Mouse (Mus musculus) liver, embryonic 13.5 days (tissue): ENCODE measurements around the gene Gprc5a. TPM values are rescaled to one million over a fixed set of nuclear protein-coding genes. Genes with fewer than 3 reads are reported as not detected.

ENCODE experiments used
- ATAC-seq: fragments of 200-750 bp; cut with Nextera tagmentation; 2 replicates; pipeline ENCODE4 v1.8.0; 2017; ENCODE audit warnings: low read depth, mild to moderate bottlenecking, moderate number of reproducible peaks, moderate library complexity
- DNase-seq: peaks from one replicate; pipeline ENCODE4 v3.0.0; 2022
- H3K27ac ChIP-seq: fragments of 300-500 bp; sonication (generic); 2 replicates; pipeline ENCODE4 v1.5.1; 2015; ENCODE audit warnings: moderate library complexity, mild to moderate bottlenecking, inconsistent platforms
- H3K27me3 ChIP-seq: fragments of 300-500 bp; sonication (generic); 2 replicates; pipeline ENCODE4 v1.6.1; 2015; ENCODE audit warnings: mild to moderate bottlenecking, inconsistent platforms
- H3K36me3 ChIP-seq: fragments of 300-500 bp; sonication (generic); 2 replicates; pipeline ENCODE4 v1.6.1; 2015; ENCODE audit warnings: mild to moderate bottlenecking, inconsistent platforms
- H3K4me1 ChIP-seq: fragments of 300-500 bp; sonication (generic); replicated peaks from 2 replicates; pipeline ENCODE4 v1.6.1; 2015; ENCODE audit warnings: inconsistent platforms
- H3K4me2 ChIP-seq: fragments of 300-500 bp; sonication (generic); 2 replicates; pipeline ENCODE4 v1.6.1; 2015; ENCODE audit warnings: inconsistent platforms, mild to moderate bottlenecking, moderate library complexity
- H3K4me3 ChIP-seq: fragments of 300-500 bp; sonication (generic); replicated peaks from 2 replicates; pipeline ENCODE4 v1.5.1; 2015; ENCODE audit warnings: mild to moderate bottlenecking, inconsistent platforms
- H3K9ac ChIP-seq: fragments of 300-500 bp; sonication (generic); 2 replicates; pipeline ENCODE4 v1.6.1; 2015; ENCODE audit warnings: mild to moderate bottlenecking, inconsistent platforms
- H3K9me3 ChIP-seq: fragments of 300-500 bp; sonication (generic); replicated peaks from 2 replicates; pipeline ENCODE4 v1.6.1; 2016; ENCODE audit warnings: inconsistent platforms
- WGBS: fragments of 180-500 bp; shearing (Covaris S2); methylation state at CpG from one replicate; pipeline ENCODE4 v1.1.7; 2015; ENCODE audit not compliant: insufficient replicate concordance; 5-methylcytosine and 5-hydroxymethylcytosine counted together
- polyA plus RNA-seq: library from polyadenylated mRNA; unstranded; fragments of >200 nt; fragmentation: Nextera tagmentation; extraction: Ambion mirVana; gene quantifications from 2 replicates; pipeline ENCODE4 v1.2.1, GENCODE M21; 2015

Gene Gprc5a
- polyA plus RNA-seq, 1 experiment from 2014 or later = 0.35 TPM

DNA sequence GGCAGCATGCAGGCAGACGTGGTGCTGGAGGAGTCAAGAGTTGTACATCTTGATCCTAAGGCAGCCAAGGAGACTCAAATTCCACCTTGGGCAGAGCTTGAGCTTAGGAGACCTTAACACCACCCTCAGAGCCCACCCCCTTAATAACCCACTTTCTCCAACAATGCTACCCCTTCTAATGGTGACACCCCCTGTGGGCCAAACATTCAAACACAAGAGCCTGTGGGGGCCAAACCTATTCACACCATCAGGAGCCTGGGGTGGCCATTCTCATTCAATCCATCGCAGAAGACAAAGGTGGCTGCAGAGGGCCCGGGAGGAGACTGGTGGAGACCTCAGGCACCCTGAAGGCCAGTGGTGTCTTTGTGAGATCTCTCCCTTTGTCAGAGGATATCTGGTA is 23.5 kb upstream of the Gprc5a start:
- H3K9me3 ChIP-seq = no peaks in the 10 kb centered on the region
- DNase-seq = no peak

DNA sequence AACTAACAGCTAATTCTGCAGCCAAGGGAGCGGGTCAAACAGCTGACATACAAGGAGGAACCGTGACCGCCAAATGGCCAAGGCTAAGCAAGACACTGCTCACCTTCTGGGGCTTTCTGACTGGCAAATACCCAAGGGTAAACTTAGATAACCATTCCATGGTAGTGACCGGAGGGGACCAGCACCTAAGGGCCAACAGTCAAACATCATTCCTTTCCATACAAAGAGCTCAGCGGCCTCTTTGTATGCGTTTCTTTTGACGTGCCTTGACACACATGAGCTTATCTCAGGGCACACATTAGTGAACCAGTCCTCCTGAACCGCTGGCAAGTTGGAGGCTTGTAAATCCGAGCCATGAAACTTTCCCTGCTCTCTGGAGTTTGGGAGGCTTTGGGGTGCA is 18.2 kb upstream of the Gprc5a start:
- Histone ChIP-seq H3K9ac (no peak overlapping the region), H3K4me3 (no peak overlapping the region), H3K36me3 (no peaks in the 10 kb centered on the region), H3K27ac (no peak overlapping the region), H3K27me3 (0 out of 2 replicates have a peak, but pooled peaks cover 2% of the 10 kb centered on the region), H3K9me3 (no peaks in the 10 kb centered on the region), H3K4me1 (no peaks in the 10 kb centered on the region), H3K4me2 (no peak overlapping the region)
- no peak for ATAC-seq
- DNase-seq = no peak
- 38% methylated on average over 9 of the region's 9 CpGs for WGBS

More for the DNA sequence above, 23.5 kb upstream of the Gprc5a start:
- Histone ChIP-seq H3K4me3 (no peak overlapping the region), H3K36me3 (no peaks in the 10 kb centered on the region), H3K9ac (no peak overlapping the region), H3K4me2 (no peak overlapping the region), H3K27me3 (peaks cover 41% of the 10 kb centered on the region), H3K4me1 (peaks cover 6% of the 10 kb centered on the region; the same call in 1 of the 2 replicates), H3K27ac (no peak overlapping the region)
- ATAC-seq = no peak
- 75% methylated on average over 3 of the region's 3 CpGs for WGBS

DNA sequence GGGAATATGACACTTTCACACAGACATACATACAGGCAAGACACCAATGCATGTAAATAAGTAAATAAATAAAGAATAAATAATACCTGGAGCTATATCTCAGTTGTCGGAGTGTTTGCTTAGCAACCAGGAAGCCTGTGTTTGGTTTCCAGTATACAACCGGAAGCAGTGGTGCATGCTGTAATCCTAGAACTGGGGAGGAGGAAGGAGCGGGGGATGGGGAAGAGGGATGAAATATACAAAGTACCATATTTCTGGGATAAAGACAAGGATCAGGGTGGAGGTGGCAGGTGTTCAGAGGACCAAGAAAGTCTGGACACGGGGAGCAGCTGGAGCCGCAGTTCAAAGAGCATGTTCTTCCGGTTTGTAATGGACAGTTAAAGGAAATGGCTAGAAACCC is 16.9 kb upstream of the Gprc5a start:
- H3K4me3 ChIP-seq = no peak overlapping the region
- WGBS = 69% methylated on average over 6 of the region's 6 CpGs
- 0 out of 2 replicates have a peak, but pooled peaks cover under 1% of the 10 kb centered on the region for H3K4me1 ChIP-seq
- no peak overlapping the region for H3K9ac ChIP-seq
- ATAC-seq = no peak
- H3K27me3 ChIP-seq = no peaks in the 10 kb centered on the region
- no peaks in the 10 kb centered on the region for H3K36me3 ChIP-seq
- no peak overlapping the region for H3K27ac ChIP-seq
- H3K4me2 ChIP-seq = no peak overlapping the region
- H3K9me3 ChIP-seq = no peaks in the 10 kb centered on the region
- DNase-seq = no peak

DNA sequence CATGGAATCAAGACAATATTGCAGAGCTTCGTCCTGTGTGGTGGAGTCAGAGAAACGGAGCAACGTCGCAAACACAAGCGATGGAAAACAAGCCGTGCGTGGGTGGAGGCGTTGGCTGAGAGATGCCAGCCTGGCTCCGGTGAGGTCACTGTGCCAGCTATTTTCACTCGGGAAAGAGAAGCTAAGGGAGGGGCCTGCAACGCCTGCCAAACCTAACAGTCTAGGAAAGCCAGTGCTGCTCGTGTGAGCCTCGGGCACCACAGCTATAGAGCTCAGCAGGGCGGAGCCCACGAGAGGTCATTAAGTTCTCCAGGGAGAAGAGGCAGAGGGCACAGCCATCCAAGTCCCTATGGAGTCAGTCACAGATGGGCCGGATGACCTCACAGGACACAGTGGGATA is 16.5 kb upstream of the Gprc5a start:
- Histone ChIP-seq H3K27me3 (no peaks in the 10 kb centered on the region), H3K4me1 (0 out of 2 replicates have a peak, but pooled peaks cover 4% of the 10 kb centered on the region), H3K36me3 (no peaks in the 10 kb centered on the region), H3K4me3 (no peak overlapping the region), H3K9me3 (no peaks in the 10 kb centered on the region), H3K4me2 (no peak overlapping the region), H3K27ac (no peak overlapping the region), H3K9ac (no peak overlapping the region)
- DNase-seq (no peak), ATAC-seq (no peak)
- 74% methylated on average over 16 of the region's 16 CpGs for WGBS

DNA sequence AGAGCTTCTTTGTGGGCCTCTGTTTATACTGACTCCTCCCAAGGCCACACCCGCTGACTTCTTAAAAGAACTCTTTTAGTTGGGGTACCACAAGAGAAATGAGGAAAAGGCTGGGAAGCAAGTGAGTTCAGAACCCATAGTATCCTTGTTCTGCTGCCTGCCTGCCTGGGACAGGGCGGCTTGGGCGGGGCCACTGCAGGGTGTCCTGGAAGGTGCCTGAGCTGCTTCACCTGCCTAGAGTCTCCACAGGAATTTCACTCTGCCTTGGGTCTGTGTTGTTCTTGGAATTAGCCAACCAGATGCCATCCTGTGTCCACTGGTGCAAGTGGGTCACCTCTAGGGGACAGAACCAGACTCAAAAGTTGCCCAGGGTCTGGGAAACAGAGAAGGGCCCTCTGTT is 11.7 kb upstream of the Gprc5a start:
- H3K9me3 ChIP-seq = no peaks in the 10 kb centered on the region
- no peaks in the 10 kb centered on the region for H3K27me3 ChIP-seq
- no peak overlapping the region for H3K4me3 ChIP-seq
- no peaks in the 10 kb centered on the region for H3K36me3 ChIP-seq
- DNase-seq = no peak
- WGBS = 67% methylated on average over 3 of the region's 3 CpGs
- no peak for ATAC-seq
- H3K4me2 ChIP-seq = no peak overlapping the region
- H3K27ac ChIP-seq = no peak overlapping the region
- H3K4me1 ChIP-seq = 0 out of 2 replicates have a peak, but pooled peaks cover 4% of the 10 kb centered on the region
- no peak overlapping the region for H3K9ac ChIP-seq

DNA sequence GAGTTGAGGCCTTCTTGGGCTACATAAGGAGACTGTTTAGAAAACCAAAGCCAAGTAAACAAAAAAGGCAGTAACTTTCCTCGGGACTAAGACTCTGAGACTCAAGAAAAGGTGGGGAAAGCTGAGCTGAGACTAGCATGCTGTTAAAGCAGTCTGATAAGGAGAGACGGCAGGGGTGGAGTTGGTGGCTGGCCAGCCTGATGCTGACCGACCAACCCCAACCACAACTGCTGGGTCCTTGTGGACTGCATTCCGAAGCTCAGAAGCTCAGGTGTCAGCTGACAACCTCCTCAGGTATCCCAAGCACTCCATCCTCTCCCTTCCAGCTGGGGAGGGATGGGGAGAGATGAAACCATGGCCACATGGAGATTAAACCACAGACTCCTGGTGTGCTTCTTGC is 9.6 kb upstream of the Gprc5a start:
- Histone ChIP-seq H3K9ac (no peak overlapping the region), H3K4me2 (no peak overlapping the region), H3K27ac (no peak overlapping the region), H3K36me3 (no peaks in the 10 kb centered on the region), H3K4me1 (0 out of 2 replicates have a peak, but pooled peaks cover 4% of the 10 kb centered on the region), H3K4me3 (no peak overlapping the region), H3K27me3 (no peaks in the 10 kb centered on the region), H3K9me3 (no peaks in the 10 kb centered on the region)
- WGBS = 28% methylated on average over 4 of the region's 4 CpGs
- no peak for DNase-seq
- no peak for ATAC-seq

DNA sequence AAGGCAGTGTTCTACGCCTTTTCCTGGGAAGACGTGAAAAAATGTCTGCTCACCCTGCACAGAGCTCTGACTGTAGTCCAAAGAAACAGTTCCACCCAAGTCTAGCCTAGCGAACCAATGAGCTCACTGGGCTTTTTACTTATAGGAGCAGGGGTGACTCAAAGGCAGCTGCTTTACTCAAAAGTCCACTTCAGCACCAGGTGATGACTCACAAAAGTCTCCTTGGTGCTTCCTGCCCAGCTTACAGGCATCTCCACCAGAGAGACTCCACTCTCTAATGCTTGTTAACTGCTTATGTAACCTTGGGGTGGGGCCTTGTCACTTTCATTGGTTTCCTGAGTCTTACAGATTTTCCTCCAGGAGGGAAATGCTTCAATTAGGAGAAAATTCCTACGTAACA is 4.7 kb upstream of the Gprc5a start:
- H3K9ac ChIP-seq = no peak overlapping the region
- no peak overlapping the region for H3K4me2 ChIP-seq
- no peak for DNase-seq
- H3K4me1 ChIP-seq = peaks cover 13% of the 10 kb centered on the region
- H3K27me3 ChIP-seq = peaks cover 3% of the 10 kb centered on the region; the same call in 1 of the 2 replicates
- no peak overlapping the region for H3K27ac ChIP-seq
- H3K4me3 ChIP-seq = no peak overlapping the region
- ATAC-seq = no peak
- 80% methylated on average over 4 of the region's 4 CpGs for WGBS
- H3K36me3 ChIP-seq = no peaks in the 10 kb centered on the region
- no peaks in the 10 kb centered on the region for H3K9me3 ChIP-seq

DNA sequence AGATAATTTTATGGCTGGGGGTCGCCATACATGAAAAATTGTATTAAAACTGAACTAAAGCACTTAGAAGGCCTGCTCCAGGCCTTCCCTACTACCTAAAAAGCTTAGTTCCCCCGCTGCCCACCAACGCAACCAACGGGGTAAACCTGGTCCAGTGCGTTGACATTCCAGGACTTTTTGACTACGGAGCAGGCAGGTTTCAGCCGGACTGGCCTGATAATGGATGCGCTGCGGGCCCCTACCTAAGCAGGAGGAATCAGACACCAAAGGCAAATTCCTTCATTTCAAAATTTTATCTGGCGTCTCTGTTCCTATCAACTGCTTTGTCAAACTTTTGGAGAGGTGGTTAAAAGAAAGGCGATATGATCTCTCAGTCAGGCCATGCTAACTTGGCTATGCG is 830 bp upstream of the Gprc5a start:
- ATAC-seq = no peak
- Histone ChIP-seq H3K9me3 (no peaks in the 10 kb centered on the region), H3K4me3 (no peak overlapping the region), H3K27ac (no peak overlapping the region), H3K36me3 (no peaks in the 10 kb centered on the region), H3K27me3 (peaks cover 21% of the 10 kb centered on the region), H3K4me1 (peaks cover 17% of the 10 kb centered on the region), H3K4me2 (peak overlapping the region; percentile 81), H3K9ac (peak overlapping the region; percentile 66; the same call in 1 of the 2 replicates)
- DNase-seq = no peak
- WGBS = 69% methylated on average over 12 of the region's 12 CpGs

DNA sequence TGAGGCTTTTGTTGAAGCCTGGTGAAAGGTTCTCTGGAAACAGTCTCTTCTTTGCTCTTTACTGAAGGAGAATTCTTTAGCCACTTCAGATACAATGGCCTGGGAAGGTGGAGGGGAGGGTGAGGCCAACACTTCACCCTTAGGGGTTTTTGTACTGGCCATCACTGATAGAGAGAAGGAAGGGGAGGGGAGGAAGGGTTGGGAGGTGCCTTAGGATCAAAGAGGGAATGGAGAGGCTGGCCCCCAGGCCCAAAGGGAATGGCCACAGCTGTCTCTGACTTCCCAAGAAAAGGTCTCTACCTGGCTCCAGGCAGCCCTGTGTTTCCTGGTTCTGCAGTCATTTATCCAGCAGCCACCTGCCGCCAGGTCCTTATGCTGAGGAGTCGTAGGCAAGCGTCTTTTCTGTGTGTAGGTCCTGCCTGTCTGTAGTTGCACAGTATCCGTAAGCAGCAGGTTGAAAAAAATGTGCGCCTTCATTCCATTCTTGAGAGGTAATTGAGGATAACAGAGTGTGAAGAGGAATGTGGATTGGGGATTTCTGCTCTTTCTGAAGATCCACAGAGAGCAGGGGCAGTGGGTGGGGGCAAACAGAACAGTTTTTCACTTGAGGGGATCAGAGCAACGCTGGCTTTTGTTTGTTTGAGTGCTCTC is 1.5 kb downstream of the Gprc5a start:
- Histone ChIP-seq H3K36me3 (no peaks in the 10 kb centered on the region), H3K4me2 (no peak overlapping the region), H3K27ac (no peak overlapping the region), H3K9me3 (no peaks in the 10 kb centered on the region), H3K4me3 (no peak overlapping the region), H3K9ac (no peak overlapping the region), H3K4me1 (peaks cover 17% of the 10 kb centered on the region), H3K27me3 (peaks cover 23% of the 10 kb centered on the region)
- no peak for ATAC-seq
- no peak for DNase-seq
- 62% methylated on average over 6 of the region's 6 CpGs for WGBS

DNA sequence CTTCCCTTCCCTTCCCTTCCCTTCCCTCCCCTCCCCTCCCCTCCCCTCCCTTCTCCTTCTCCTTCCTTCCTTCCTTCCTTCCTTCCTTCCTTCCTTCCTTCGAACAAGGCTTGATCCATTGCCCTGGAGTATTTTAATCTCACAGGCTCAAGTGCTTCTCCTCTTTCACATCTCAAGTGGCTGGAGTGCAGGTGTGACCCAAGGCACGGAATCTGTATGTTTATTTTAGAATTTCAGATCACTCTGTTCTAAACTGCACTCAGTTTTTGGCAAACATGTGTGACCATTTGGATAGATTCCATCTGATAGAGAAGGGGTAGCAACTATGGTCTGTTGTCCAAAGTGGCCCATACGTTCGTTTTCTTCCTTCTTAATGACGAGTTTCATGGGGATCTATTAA is 2.8 kb downstream of the Gprc5a start:
- no peak overlapping the region for H3K9ac ChIP-seq
- H3K27me3 ChIP-seq = peaks cover 23% of the 10 kb centered on the region
- ATAC-seq = no peak
- 52% methylated on average over 5 of the region's 5 CpGs for WGBS
- no peak overlapping the region for H3K4me3 ChIP-seq
- no peak overlapping the region for H3K4me2 ChIP-seq
- no peaks in the 10 kb centered on the region for H3K36me3 ChIP-seq
- DNase-seq = no peak
- no peaks in the 10 kb centered on the region for H3K9me3 ChIP-seq
- no peak overlapping the region for H3K27ac ChIP-seq
- H3K4me1 ChIP-seq = peaks cover 17% of the 10 kb centered on the region

DNA sequence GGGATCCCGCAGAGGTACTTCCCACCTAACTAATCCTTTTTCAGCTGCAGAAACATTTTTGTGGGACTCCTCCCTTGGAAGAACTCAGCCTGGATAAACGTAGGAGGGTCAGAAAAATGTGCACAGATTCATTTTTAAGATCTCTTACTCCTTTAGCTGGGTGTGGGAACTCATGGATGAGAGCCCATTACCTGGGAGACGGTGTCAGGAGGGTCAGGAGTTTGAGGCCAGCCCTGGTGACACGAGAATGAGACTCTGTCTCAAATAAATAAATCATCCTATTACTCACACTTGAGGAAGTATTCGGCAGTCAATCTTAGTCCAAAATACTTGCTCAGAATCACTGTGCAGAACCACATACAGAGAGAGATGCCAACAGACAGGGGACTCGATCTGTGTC is 4.4 kb downstream of the Gprc5a start:
- ATAC-seq (no peak), DNase-seq (no peak)
- peaks cover 20% of the 10 kb centered on the region for H3K27me3 ChIP-seq
- H3K4me1 ChIP-seq = peaks cover 13% of the 10 kb centered on the region
- H3K4me2 ChIP-seq = no peak overlapping the region
- H3K36me3 ChIP-seq = no peaks in the 10 kb centered on the region
- H3K4me3 ChIP-seq = no peak overlapping the region
- H3K9me3 ChIP-seq = no peaks in the 10 kb centered on the region
- H3K27ac ChIP-seq = no peak overlapping the region
- 46% methylated on average over 6 of the region's 6 CpGs for WGBS
- no peak overlapping the region for H3K9ac ChIP-seq

DNA sequence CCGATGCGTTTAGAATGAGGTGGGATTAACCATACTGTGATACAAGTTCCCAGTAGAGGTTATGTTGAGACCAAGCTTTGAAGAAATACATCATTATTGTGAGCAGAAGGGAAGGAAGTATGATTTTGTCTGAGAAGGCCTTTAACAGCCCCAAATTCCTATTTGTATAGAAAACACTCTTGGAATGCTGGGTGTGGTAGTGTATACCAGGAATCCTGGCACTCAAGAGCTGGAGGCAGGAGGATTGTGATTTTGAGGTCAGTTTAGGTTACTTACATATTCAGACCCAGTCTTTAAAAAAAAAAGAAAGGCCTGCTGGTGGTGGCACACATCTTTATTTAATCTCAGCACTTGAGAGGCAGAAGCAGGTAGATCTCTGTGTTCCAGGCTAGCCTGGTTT is 4.9 kb downstream of the Gprc5a start:
- no peak for ATAC-seq
- no peak for DNase-seq
- whole genome bisulfite sequencing = 74% methylated on average over 2 of the region's 2 CpGs

More for the DNA sequence above, 4.9 kb downstream of the Gprc5a start:
- H3K27ac ChIP-seq = no peak overlapping the region
- no peaks in the 10 kb centered on the region for H3K9me3 ChIP-seq
- H3K4me3 ChIP-seq = no peak overlapping the region
- peaks cover 8% of the 10 kb centered on the region for H3K4me1 ChIP-seq
- no peak overlapping the region for H3K4me2 ChIP-seq
- H3K27me3 ChIP-seq = peaks cover 20% of the 10 kb centered on the region
- H3K9ac ChIP-seq = no peak overlapping the region
- no peaks in the 10 kb centered on the region for H3K36me3 ChIP-seq
